Mouse (Mus musculus): ENCODE data around the gene Nt5c1a. TPM values are rescaled to one million over a fixed set of nuclear protein-coding genes. Genes with fewer than 3 reads are reported as not detected.
A peak's percentile ranks its signal among the peaks of the same experiment; 100 is the strongest.

The Nt5c1a gene
- polyA plus RNA-seq, 1 experiment from 2014 or later = not detected

DNA sequence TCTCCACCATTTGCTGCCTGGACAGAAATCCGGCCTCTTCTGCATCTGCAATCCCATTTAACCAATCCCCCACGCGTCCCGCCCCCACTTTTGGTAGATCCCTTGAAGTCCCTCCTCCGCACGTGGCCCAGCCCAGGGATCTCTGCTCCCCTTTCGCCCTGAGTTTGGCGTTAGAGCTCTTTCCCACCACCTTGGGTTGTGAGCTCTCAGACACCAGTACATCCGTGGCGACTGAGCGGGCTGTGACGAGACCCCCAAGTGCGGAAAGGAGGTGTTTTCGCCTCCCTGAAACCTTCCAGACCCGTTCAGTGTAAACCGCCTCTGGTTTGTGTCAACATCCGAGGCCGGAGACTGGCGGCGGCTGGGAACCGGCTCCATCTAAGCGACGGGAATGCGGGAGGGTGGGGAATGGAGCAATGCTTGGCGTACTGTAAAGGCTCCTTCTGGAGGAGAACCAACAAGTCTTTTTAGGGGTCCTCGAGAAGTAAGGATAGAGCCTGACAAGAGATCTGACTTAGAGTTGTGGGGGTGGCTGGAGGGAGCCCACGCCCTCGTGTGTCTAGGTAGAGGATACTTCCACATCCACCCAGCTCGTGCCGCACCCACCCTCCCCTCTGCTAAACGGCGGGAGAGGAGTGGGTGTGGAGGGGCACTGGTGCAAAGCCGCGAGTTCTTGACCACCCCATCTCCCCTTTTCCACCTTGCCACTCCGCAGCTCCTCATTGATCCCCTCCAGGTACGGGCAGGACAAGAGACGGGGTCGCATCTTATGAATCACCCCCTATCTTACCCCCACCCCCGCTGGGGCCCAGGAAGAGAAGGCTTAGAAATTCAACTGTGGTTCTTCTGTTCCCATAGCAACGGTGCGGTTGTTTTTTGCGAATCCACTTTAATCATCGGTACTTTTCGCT lies 18.7 kb upstream of the Nt5c1a start, which contains the start of gene Hpcal4:
Gene Hpcal4, plus strand, starts transcription at position 900 of the 911 bp plus-strand sequence.
- Histone ChIP-seq H3K9ac (no peak within 1 kb of the TSS), H3K27me3 (peaks cover 70% of the 10 kb centered on the region), H3K27ac (no peak within 1 kb of the TSS), H3K4me2 (peak within 1 kb of the TSS; percentile 77), H3K36me3 (no peaks in the 10 kb centered on the region), H3K9me3 (no peaks in the 10 kb centered on the region), H3K4me3 (peak within 1 kb of the TSS; percentile 46), H3K4me1 (peaks cover 19% of the 10 kb centered on the region)
- WGBS = under 1% methylated on average over 44 of the region's 44 CpGs
- ATAC-seq (ENCODE audit: insufficient number of reproducible peaks, low FRiP score, low TSS enrichment, low read depth) = 0 out of 2 replicates have a peak, but pooled peaks have one; percentile 37

DNA sequence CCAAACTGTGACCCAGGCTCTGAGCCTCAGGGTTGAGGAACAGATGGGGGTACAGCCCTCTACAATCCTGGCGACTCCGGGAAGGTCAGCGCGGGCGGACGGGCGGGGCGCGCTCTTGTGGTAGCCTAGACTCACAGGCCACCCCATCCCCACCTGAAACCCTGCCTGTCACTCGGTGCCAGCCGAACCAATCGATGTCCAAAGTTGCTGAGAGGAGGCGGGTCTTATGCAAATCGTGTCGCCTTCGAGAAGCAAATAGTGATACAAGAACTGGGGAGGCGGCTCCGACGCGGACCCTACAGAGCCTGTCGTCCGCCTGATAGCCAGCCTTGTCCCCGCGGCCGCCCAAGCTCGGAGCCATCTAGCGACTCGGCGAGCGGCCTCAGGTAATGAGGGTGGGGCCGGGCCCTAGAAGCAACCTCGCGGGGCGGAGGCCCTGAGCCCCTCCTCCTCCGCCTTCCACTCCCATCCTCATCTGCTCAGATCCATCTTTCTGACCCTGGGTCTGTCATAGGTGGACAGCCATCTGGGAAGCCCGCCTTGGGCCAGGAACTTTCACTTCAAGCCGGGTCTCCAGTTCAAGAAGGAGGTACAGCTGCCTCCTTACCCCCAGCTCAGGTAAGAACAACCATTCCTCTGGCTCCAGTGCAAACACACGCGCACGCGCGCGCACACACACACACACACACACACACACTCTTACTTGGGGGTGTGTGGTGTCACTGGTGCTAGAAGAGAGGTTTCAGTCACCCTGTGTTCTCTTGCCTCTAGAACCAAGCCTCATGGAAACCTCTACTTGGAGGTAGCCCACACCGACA lies 17.9 kb upstream of the Nt5c1a start:
- no peaks in the 10 kb centered on the region for H3K9me3 ChIP-seq
- H3K27me3 ChIP-seq = peaks cover 70% of the 10 kb centered on the region
- H3K4me3 ChIP-seq = peak overlapping the region; percentile 46
- H3K36me3 ChIP-seq = no peaks in the 10 kb centered on the region
- ATAC-seq (ENCODE audit: insufficient number of reproducible peaks, low FRiP score, low TSS enrichment, low read depth) = peak; percentile 69; the same call in 1 of the 2 replicates
- peak overlapping the region; percentile 77 for H3K4me2 ChIP-seq
- H3K4me1 ChIP-seq = peaks cover 19% of the 10 kb centered on the region
- no peak overlapping the region for H3K9ac ChIP-seq
- H3K27ac ChIP-seq = no peak overlapping the region
- 12% methylated on average over 42 of the region's 44 CpGs for WGBS

DNA sequence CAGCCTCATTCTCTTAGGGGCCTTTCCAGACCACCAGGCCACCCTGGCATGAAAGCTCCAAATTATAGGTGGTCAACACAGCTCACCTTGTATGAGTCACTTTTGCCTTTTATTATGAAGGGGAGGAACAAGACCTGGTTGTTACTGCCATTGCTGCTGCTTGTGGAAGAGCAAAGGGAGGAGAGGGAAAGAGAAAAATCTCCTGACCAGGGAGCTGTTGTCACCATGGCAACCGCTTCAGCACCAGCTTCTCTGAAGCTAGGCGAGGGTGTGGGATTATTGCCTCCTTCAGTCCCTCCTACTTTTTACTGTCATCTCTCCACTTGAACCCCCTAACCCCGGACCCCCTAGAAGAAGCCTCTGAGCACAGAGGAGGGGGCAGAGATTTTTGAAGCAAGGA lies 16.5 kb upstream of the Nt5c1a start:
- peaks cover 70% of the 10 kb centered on the region for H3K27me3 ChIP-seq
- peaks cover 19% of the 10 kb centered on the region for H3K4me1 ChIP-seq
- H3K9me3 ChIP-seq = no peaks in the 10 kb centered on the region
- H3K4me3 ChIP-seq = no peak overlapping the region
- no peak overlapping the region for H3K27ac ChIP-seq
- no peak overlapping the region for H3K4me2 ChIP-seq
- WGBS = 41% methylated on average over 3 of the region's 3 CpGs
- ATAC-seq (ENCODE audit: insufficient number of reproducible peaks, low FRiP score, low TSS enrichment, low read depth) = no peak
- H3K9ac ChIP-seq = no peak overlapping the region
- no peaks in the 10 kb centered on the region for H3K36me3 ChIP-seq

DNA sequence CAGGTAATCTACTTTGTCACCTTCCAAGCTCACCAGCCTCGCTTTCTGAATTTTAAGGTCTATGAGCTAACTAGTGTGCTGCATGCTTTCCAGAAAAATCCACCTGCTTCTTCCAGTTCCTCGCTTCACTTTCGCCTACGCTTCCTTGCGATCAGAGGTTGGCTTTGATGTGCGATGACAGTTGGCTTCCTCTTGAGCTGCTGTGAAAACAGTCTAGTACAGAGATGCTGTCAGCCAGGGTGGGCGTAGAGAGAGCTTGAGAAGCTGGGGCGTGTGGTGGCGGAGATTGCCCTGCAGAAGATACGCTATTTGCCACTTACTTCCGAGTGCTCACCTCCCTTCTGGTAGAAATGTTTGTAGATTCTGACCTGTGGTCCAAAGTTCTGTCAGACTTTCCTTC lies 9.0 kb upstream of the Nt5c1a start:
- Histone ChIP-seq H3K27me3 (peaks cover 8% of the 10 kb centered on the region; the same call in 1 of the 2 replicates), H3K9me3 (no peaks in the 10 kb centered on the region), H3K4me1 (no peaks in the 10 kb centered on the region), H3K36me3 (no peaks in the 10 kb centered on the region), H3K9ac (no peak overlapping the region), H3K4me2 (no peak overlapping the region), H3K4me3 (no peak overlapping the region), H3K27ac (no peak overlapping the region)
- ATAC-seq (ENCODE audit: insufficient number of reproducible peaks, low FRiP score, low TSS enrichment, low read depth) = no peak
- WGBS = 84% methylated on average over 11 of the region's 11 CpGs

DNA sequence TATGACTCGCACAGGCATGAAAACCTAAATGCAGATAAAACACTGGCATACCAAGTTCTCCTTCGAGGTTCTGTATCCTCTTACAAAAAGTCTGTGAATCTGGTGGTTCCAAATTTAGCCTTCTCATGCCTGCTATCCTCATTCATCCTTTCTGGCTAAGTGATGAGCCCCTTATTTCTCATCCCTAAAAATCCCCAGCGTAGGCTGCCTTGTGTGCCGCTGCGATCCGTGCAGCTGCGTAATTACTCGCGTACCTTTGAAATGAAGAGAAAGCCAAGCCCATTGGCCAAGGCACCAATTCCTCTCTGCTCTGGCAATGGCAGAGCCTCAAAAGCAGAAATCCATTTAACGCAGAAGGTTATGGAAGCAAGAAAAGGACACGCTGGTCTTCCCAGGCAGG lies 7.5 kb upstream of the Nt5c1a start:
- WGBS = 87% methylated on average over 11 of the region's 11 CpGs

DNA sequence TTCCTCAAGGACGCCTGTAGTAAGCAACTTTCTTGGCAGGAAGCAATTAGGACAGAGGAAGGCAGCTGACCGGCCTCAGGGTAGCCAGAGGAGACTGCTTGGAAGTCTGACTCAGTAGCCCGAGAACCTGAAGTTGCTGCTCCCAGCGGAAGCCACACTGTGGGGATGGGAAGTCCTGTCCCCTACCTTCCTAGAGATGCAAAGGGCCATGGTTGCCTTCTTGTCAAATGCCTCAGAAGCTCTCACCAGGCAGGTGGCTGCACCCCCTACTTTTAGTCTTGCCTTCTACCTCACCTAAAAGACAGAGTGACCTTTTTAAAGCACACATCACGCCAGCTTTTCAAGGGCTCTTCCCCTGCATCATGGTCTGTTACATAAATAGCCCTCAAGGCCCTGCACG lies 4.6 kb upstream of the Nt5c1a start:
- Histone ChIP-seq H3K27me3 (peaks cover 31% of the 10 kb centered on the region), H3K4me1 (peaks cover 10% of the 10 kb centered on the region), H3K36me3 (no peaks in the 10 kb centered on the region), H3K27ac (no peak overlapping the region), H3K4me2 (no peak overlapping the region), H3K9ac (no peak overlapping the region), H3K9me3 (no peaks in the 10 kb centered on the region), H3K4me3 (no peak overlapping the region)
- ATAC-seq (ENCODE audit: insufficient number of reproducible peaks, low FRiP score, low TSS enrichment, low read depth) = no peak
- 44% methylated on average over 6 of the region's 6 CpGs for WGBS

More for the DNA sequence above, 7.5 kb upstream of the Nt5c1a start:
- no peaks in the 10 kb centered on the region for H3K36me3 ChIP-seq
- H3K9me3 ChIP-seq = no peaks in the 10 kb centered on the region
- H3K9ac ChIP-seq = no peak overlapping the region
- no peak overlapping the region for H3K4me3 ChIP-seq
- H3K4me1 ChIP-seq = no peaks in the 10 kb centered on the region
- H3K4me2 ChIP-seq = no peak overlapping the region
- ATAC-seq (ENCODE audit: insufficient number of reproducible peaks, low FRiP score, low TSS enrichment, low read depth) = no peak
- no peak overlapping the region for H3K27ac ChIP-seq
- H3K27me3 ChIP-seq = peaks cover 10% of the 10 kb centered on the region; the same call in 1 of the 2 replicates

DNA sequence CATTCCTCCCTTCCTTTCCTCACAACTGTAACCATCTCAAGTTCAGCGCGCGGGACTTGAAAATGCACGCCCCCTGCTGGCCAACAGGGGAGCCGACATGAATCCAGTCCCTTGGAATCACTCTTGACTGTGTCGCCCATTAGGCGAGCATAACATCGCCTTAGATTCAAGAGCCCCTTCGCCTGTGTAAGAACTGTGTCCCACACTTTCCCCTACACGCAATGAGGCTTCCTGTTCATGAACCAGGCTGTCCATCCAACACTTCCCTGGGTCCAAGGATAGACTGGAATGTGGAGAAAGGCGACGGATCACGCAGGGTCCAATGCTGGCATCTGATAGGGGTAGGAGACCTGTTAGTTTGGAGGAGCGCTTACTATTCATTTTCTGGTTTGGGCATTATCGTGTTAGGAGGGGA lies 526 bp upstream of the Nt5c1a start:
- H3K36me3 ChIP-seq = no peaks in the 10 kb centered on the region
- no peak overlapping the region for H3K27ac ChIP-seq
- no peaks in the 10 kb centered on the region for H3K9me3 ChIP-seq
- WGBS = 3% methylated on average over 15 of the region's 15 CpGs
- peak overlapping the region; percentile 40 for H3K4me3 ChIP-seq
- H3K4me2 ChIP-seq = peak overlapping the region; percentile 80
- peaks cover 39% of the 10 kb centered on the region for H3K27me3 ChIP-seq
- H3K9ac ChIP-seq = no peak overlapping the region
- ATAC-seq (ENCODE audit: insufficient number of reproducible peaks, low FRiP score, low TSS enrichment, low read depth) = no peak
- H3K4me1 ChIP-seq = peaks cover 13% of the 10 kb centered on the region

DNA sequence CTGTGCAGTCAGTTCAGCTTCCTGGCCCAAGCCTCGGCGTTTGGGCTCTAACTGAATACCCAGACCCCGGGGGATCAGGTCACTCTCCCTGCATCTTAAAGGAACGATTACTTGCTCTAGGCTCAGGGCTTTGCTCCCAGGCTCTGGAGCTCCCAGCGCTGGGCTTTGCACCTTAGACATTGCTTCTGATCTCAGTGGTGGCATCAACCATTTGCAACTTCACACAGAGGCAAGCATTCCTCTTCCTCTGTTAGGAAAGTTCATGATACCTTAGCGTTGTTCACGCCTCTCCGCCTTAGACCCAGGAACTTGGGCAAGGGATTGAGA lies 753 bp downstream of the Nt5c1a start:
- Histone ChIP-seq H3K4me3 (peak overlapping the region; percentile 40; the same call in 1 of the 2 replicates), H3K9me3 (no peaks in the 10 kb centered on the region), H3K4me2 (peak overlapping the region; percentile 80), H3K36me3 (no peaks in the 10 kb centered on the region), H3K27ac (no peak overlapping the region), H3K27me3 (peaks cover 32% of the 10 kb centered on the region), H3K4me1 (peaks cover 13% of the 10 kb centered on the region), H3K9ac (no peak overlapping the region)
- WGBS = 13% methylated on average over 8 of the region's 8 CpGs
- ATAC-seq (ENCODE audit: insufficient number of reproducible peaks, low FRiP score, low TSS enrichment, low read depth) = no peak

DNA sequence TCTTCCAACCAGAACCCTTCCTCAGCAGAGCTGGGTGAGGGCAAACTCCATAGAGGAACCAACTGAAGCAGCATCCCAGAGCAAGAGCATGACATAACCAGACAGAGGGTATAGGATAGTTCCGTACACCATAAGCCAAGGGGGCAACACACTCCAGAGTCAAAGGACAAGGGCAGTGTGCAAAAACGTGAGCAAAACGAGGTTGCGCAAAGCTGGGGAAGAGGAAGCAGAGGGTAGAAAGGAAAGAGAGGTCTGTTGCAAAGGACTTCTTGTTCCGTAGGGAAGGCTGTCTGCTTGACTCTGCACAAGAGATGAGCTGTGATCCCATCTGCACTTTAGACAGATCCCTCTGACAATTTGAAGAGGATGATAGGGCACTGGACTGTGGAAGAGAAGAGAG lies 6.0 kb downstream of the Nt5c1a start:
- no peak overlapping the region for H3K9ac ChIP-seq
- peaks cover 15% of the 10 kb centered on the region for H3K27me3 ChIP-seq
- no peak overlapping the region for H3K27ac ChIP-seq
- H3K4me1 ChIP-seq = 0 out of 2 replicates have a peak, but pooled peaks cover 4% of the 10 kb centered on the region
- H3K36me3 ChIP-seq = no peaks in the 10 kb centered on the region
- no peak overlapping the region for H3K4me3 ChIP-seq
- H3K4me2 ChIP-seq = no peak overlapping the region
- 71% methylated on average over 5 of the region's 5 CpGs for WGBS
- H3K9me3 ChIP-seq = no peaks in the 10 kb centered on the region
- ATAC-seq (ENCODE audit: insufficient number of reproducible peaks, low FRiP score, low TSS enrichment, low read depth) = no peak

DNA sequence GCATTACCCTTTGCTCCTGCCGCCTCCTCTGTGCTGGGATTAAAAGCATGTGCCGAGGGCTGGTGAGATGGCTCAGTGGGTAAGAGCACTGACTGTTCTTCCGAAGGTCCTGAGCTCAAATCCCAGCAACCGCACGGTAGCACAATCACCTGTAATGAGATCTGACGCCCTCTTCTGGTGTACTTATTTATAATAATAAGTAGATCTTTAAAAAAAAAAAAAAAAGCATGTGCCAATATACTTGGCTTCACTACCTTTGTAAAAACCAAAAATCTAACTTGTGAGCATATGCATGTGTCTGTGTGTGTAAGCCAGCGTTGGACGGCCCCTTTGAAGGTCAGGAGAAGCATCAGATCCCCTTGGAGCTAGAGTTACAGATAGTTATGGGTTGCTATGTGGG lies 9.7 kb downstream of the Nt5c1a start:
- H3K27me3 ChIP-seq = peaks cover 14% of the 10 kb centered on the region; the same call in 1 of the 2 replicates
- no peak overlapping the region for H3K4me2 ChIP-seq
- H3K9ac ChIP-seq = no peak overlapping the region
- WGBS = 65% methylated on average over 8 of the region's 8 CpGs
- no peaks in the 10 kb centered on the region for H3K36me3 ChIP-seq
- ATAC-seq (ENCODE audit: insufficient number of reproducible peaks, low FRiP score, low TSS enrichment, low read depth) = no peak
- H3K27ac ChIP-seq = no peak overlapping the region
- no peak overlapping the region for H3K4me3 ChIP-seq
- H3K4me1 ChIP-seq = 0 out of 2 replicates have a peak, but pooled peaks cover 4% of the 10 kb centered on the region
- H3K9me3 ChIP-seq = no peaks in the 10 kb centered on the region

DNA sequence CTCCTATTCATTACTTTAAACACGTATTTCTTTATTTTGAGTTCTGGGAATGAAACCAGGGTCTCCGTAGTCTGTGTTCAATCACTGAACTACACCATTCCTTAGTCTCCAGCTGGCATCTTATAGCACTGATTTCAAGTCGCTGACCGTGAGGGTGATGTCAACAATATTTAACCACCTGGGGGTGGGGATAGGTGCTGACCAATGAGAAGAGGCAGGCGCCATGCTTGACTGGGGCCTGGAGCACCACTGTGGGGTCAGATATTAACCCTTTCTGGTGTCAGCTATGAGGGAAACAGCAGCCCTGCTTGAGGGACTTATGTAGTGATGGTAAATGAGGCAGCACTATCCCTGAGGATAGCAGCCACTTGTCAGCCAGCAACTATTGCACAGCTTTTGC lies 10.1 kb downstream of the Nt5c1a start:
- no peak overlapping the region for H3K4me2 ChIP-seq
- H3K4me1 ChIP-seq = 0 out of 2 replicates have a peak, but pooled peaks cover 4% of the 10 kb centered on the region
- no peak overlapping the region for H3K4me3 ChIP-seq
- H3K9ac ChIP-seq = no peak overlapping the region
- WGBS = 48% methylated on average over 5 of the region's 5 CpGs
- peaks cover 14% of the 10 kb centered on the region; the same call in 1 of the 2 replicates for H3K27me3 ChIP-seq
- ATAC-seq (ENCODE audit: insufficient number of reproducible peaks, low FRiP score, low TSS enrichment, low read depth) = no peak
- no peaks in the 10 kb centered on the region for H3K9me3 ChIP-seq
- no peak overlapping the region for H3K27ac ChIP-seq
- no peaks in the 10 kb centered on the region for H3K36me3 ChIP-seq

DNA sequence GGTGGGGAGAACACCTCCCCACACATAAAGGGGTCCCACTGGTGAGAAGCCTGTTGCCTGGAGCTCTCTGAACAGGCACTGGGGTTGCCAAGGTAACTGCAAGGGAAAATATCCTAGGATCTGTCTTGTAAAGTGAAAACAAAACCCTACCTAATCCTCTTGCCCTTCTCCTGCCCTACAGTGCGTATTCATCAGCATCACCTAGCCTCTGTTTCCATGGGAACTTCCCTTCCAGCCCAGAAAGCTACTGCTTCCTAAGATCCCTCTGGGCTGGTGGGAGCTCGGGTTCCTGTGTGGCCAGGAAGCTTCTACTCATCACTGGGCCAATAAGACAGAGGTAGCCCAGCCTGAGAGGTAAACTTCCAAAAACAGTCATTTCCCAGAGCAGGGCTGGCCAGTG lies 11.0 kb downstream of the Nt5c1a start:
- Histone ChIP-seq H3K4me2 (no peak overlapping the region), H3K4me3 (no peak overlapping the region)
- 39% methylated on average over 2 of the region's 2 CpGs for WGBS

More for the DNA sequence above, 11.0 kb downstream of the Nt5c1a start:
- ATAC-seq (ENCODE audit: insufficient number of reproducible peaks, low FRiP score, low TSS enrichment, low read depth) = no peak
- Histone ChIP-seq H3K9me3 (no peaks in the 10 kb centered on the region), H3K27me3 (peaks cover 12% of the 10 kb centered on the region; the same call in 1 of the 2 replicates), H3K36me3 (no peaks in the 10 kb centered on the region), H3K4me1 (0 out of 2 replicates have a peak, but pooled peaks cover 4% of the 10 kb centered on the region), H3K27ac (no peak overlapping the region), H3K9ac (no peak overlapping the region)
